Mouse (Mus musculus) granulocyte monocyte progenitor cell, adult 5-6 weeks (primary cell): ENCODE data around the gene Ubap2. TPM values are rescaled to one million over a fixed set of nuclear protein-coding genes. Genes with fewer than 3 reads are reported as not detected.

Source experiments
- ATAC-seq: replicated peaks from 2 replicates; pipeline ENCODE4 v1.8.0; 2016; ENCODE audit warnings: mild to moderate bottlenecking, moderate TSS enrichment, inconsistent platforms; ENCODE audit not compliant: poor library complexity, severe bottlenecking
- total RNA-seq, 2 experiments: library from RNA; stranded (forward) in 1 of 2; stranded (reverse) in 1 of 2; fragments of 200-712, 200-1000 nt in 1 of 2; fragments of >200 nt in 1 of 2; fragmentation: Nextera tagmentation in 1 of 2; gene quantifications; 2 replicates each; pipeline ENCODE4 v1.2.3; 2014 to 2017

The Ubap2 gene
- total RNA-seq (2014; fragmentation: Nextera tagmentation) (51.8 and 75.7 TPM in 2 replicates), total RNA-seq (2017) (19.8 and 28.6 TPM in 2 replicates)

GRCm38 (mm10) chr4:41274980-41275850, at the start of gene Ubap2:
Ubap2 (minus strand) TSS chr4:41275144.
- ATAC-seq = peak; percentile 87

GRCm38 (mm10) chr4:41320971-41321370, 46.0 kb upstream of the Ubap2 start:
- no peak for ATAC-seq

- no peak for ATAC-seq
Observed at GRCm38 (mm10) chr4:41318267-41318666, 43.3 kb upstream of the Ubap2 start.

- ATAC-seq = no peak
Observed at GRCm38 (mm10) chr4:41315173-41315572, 40.2 kb upstream of the Ubap2 start.

GRCm38 (mm10) chr4:41314141-41315129, 39.5 kb upstream of the Ubap2 start, which contains the start of gene Dcaf12:
Dcaf12 (minus strand) TSS chr4:41314889.
- ATAC-seq = peak; percentile 81

- ATAC-seq = no peak
Observed at GRCm38 (mm10) chr4:41313722-41314121, 38.8 kb upstream of the Ubap2 start.

GRCm38 (mm10) chr4:41310567-41311563, 35.9 kb upstream of the Ubap2 start:
- peak; percentile 52 for ATAC-seq

GRCm38 (mm10) chr4:41307406-41307805, 32.5 kb upstream of the Ubap2 start:
- ATAC-seq = no peak

- ATAC-seq = peak; percentile 73
Observed at GRCm38 (mm10) chr4:41304302-41304701, 29.4 kb upstream of the Ubap2 start.

GRCm38 (mm10) chr4:41303671-41304070, 28.7 kb upstream of the Ubap2 start:
- no peak for ATAC-seq

GRCm38 (mm10) chr4:41298976-41299375, 24.0 kb upstream of the Ubap2 start:
- no peak for ATAC-seq

GRCm38 (mm10) chr4:41295960-41296359, 21.0 kb upstream of the Ubap2 start:
- no peak for ATAC-seq

- no peak for ATAC-seq
Observed at GRCm38 (mm10) chr4:41295507-41295906, 20.6 kb upstream of the Ubap2 start.

GRCm38 (mm10) chr4:41293907-41294306, 19.0 kb upstream of the Ubap2 start:
- ATAC-seq = no peak

GRCm38 (mm10) chr4:41289802-41290201, 14.9 kb upstream of the Ubap2 start:
- ATAC-seq = no peak

GRCm38 (mm10) chr4:41286420-41286819, 11.5 kb upstream of the Ubap2 start:
- peak; percentile 74 for ATAC-seq

GRCm38 (mm10) chr4:41284087-41284486, 9.1 kb upstream of the Ubap2 start:
- no peak for ATAC-seq

GRCm38 (mm10) chr4:41275927-41276326, 983 bp upstream of the Ubap2 start:
- no peak for ATAC-seq

- no peak for ATAC-seq
Observed at GRCm38 (mm10) chr4:41274377-41274979, 466 bp downstream of the Ubap2 start.
